Mouse (Mus musculus): ENCODE measurements around the gene Lrmda.

The Lrmda gene

DNA sequence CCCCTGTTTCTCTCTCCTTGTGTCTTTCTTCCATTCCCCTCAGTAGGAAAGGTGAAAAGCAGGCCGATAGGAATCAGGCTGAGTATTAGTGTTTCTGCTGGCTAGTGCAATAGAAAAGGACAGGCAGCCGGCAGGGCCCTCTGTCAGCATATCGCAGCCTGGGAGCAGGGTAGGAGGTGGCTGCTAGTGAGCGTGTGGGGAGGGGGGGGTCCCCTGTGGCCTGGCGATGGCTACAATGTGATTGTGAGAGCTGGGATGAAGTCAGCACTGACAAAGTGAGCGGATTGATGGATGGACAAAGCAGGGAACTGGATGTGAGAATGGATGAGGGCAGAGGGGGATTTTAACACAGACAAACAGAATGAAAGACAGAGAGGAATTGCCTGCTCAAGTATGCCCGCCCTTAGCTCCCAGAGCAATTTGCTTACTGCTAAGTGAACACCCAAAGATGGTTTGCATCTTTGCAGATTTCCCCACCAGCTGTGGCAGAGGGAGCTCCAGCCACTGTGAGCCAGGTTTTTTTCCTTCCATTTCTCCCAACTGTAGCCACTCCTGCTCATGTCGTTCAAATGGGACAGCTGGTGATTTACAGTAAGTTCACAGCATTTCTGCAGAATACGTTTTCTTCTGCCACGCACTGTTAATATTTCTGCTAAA, 240.0 kb downstream of the Lrmda start:
- Histone ChIP-seq H3K27me3 (ENCODE audit: insufficient read depth, low read length) (no peaks in the 10 kb centered on the region), H3K36me3 (ENCODE audit: insufficient read depth, low read length) (no peaks in the 10 kb centered on the region), H3K4me1 (replicated peaks; ENCODE audit: low read depth, low read length) (0 out of 2 replicates have a peak, but pooled peaks cover 3% of the 10 kb centered on the region), H3K9me3 (ENCODE audit: low read length) (no peaks in the 10 kb centered on the region), H3K4me3 (replicated peaks; ENCODE audit: low read length) (no peak overlapping the region)
- no peak for TF ChIP-seq POU5F1 (IDR thresholded peaks at IDR 0.05; ENCODE audit: borderline replicate concordance, low read length)
- TF ChIP-seq NANOG (IDR thresholded peaks at IDR 0.05; ENCODE audit: borderline replicate concordance, low read length): no peak
- TF ChIP-seq CTCF (conservative IDR thresholded peaks at IDR 0.05; ENCODE audit: low read length): no peak

DNA sequence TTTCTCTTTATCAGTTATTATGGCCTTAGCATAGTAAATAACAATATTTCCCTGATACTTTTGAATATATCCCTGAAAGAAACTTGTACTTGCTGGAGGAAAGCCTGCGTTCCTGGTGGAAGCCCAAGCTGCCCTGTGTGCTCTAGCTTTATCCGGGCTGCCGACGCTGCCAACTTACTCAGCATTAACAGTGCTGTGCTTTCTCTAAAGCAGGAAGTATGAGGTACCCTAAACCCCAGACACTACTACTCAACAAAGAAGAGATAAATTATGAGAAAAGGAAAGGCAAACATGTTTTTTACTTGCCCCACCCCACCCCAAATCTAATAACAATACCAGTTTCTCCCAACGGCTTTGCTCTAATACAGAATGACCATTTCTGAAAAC, 240.5 kb downstream of the Lrmda start:
- H3K36me3 ChIP-seq (ENCODE audit: insufficient read depth, low read length): no peaks in the 10 kb centered on the region
- H3K4me3 ChIP-seq (replicated peaks; ENCODE audit: low read length): no peak overlapping the region
- H3K27me3 ChIP-seq (ENCODE audit: insufficient read depth, low read length): no peaks in the 10 kb centered on the region
- H3K9me3 ChIP-seq (ENCODE audit: low read length): no peaks in the 10 kb centered on the region
- TF ChIP-seq CTCF (conservative IDR thresholded peaks at IDR 0.05; ENCODE audit: low read length): no peak
- 0 out of 2 replicates have a peak, but pooled peaks cover 3% of the 10 kb centered on the region for H3K4me1 ChIP-seq (replicated peaks; ENCODE audit: low read depth, low read length)

DNA sequence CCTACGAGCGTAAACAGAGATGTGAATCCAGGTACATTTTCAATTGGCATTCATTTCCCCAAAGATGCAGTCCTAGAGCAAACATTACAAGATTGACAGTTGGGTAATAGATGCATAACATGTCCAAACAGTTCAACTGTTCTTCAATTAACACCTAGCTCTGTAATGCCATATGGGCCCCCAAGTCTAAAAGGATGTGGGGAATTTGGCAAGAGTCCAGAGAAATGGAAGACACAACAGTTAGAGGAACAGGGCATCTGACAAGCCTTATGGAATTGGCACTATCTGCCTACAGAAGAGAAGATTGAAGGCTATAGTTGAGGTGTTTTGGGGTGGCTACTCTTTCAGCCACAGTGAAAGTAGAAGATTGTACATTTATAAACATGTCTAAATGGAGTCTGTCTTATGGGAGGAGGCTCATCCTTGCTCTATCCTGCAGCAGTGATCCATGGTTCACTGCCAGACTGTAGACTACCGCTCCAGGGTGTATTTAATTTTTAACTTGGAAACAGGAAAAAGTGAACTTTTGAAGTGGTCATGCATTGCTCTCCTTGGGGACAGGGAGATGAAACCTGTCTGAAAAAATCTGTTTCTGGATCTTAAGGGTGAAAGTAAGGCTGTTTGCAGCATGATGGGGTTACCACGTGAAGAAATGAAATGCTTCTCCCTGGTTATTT, 245.9 kb downstream of the Lrmda start:
- no peak overlapping the region for H3K4me3 ChIP-seq (replicated peaks; ENCODE audit: low read length)
- H3K4me1 ChIP-seq (replicated peaks; ENCODE audit: low read depth, low read length): no peaks in the 10 kb centered on the region
- TF ChIP-seq POU5F1 (IDR thresholded peaks at IDR 0.05; ENCODE audit: borderline replicate concordance, low read length): no peak
- no peak for TF ChIP-seq NANOG (IDR thresholded peaks at IDR 0.05; ENCODE audit: borderline replicate concordance, low read length)
- no peak for TF ChIP-seq CTCF (conservative IDR thresholded peaks at IDR 0.05; ENCODE audit: low read length)
- H3K36me3 ChIP-seq (ENCODE audit: insufficient read depth, low read length): no peaks in the 10 kb centered on the region
- H3K27me3 ChIP-seq (ENCODE audit: insufficient read depth, low read length): no peaks in the 10 kb centered on the region
- no peaks in the 10 kb centered on the region for H3K9me3 ChIP-seq (ENCODE audit: low read length)

DNA sequence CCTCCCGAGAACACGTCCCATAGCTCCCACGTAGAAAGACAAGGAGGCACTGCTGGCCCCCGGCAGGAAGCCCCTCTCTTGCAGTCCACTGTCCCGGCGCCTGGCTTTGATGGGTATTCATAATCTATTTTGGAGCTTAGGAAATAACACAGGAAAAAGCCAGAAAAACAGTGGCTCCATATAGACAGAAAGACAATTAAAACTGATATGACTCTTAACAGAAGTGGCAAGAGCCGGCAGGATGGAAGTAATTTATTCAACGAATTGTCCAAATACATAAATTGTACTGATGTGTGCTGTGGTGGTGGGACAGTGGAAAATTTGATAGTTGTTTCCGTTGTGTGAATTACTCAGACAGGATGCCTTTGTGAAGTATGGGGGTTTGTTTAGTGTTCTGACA, 250.3 kb downstream of the Lrmda start:
- Histone ChIP-seq H3K4me1 (replicated peaks; ENCODE audit: low read depth, low read length) (no peaks in the 10 kb centered on the region), H3K36me3 (ENCODE audit: insufficient read depth, low read length) (no peaks in the 10 kb centered on the region), H3K4me3 (replicated peaks; ENCODE audit: low read length) (no peak overlapping the region), H3K9me3 (ENCODE audit: low read length) (no peaks in the 10 kb centered on the region), H3K27me3 (ENCODE audit: insufficient read depth, low read length) (no peaks in the 10 kb centered on the region)
- no peak for TF ChIP-seq POU5F1 (IDR thresholded peaks at IDR 0.05; ENCODE audit: borderline replicate concordance, low read length)
- TF ChIP-seq NANOG (IDR thresholded peaks at IDR 0.05; ENCODE audit: borderline replicate concordance, low read length): no peak
- no peak for TF ChIP-seq CTCF (conservative IDR thresholded peaks at IDR 0.05; ENCODE audit: low read length)

DNA sequence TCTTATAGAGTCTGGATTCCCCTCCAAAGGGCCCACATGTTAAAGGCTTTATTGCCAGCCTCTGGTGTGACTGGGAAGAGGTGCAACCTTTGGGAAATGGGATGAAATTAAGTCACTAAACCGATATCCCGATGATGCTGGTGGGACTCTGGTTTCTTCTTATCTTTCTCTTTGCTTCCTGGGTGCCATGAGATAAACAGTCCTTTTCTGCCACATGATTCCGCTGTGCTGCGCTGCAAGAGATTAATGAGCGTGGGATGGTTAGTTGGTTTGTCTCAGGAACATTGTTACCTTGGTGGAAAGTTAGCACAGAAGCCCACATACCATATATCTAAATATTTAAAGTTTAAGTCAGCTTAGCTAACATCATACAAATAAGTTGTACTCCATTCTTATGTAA, 258.5 kb downstream of the Lrmda start:
- H3K27me3 ChIP-seq (ENCODE audit: insufficient read depth, low read length): no peaks in the 10 kb centered on the region

DNA sequence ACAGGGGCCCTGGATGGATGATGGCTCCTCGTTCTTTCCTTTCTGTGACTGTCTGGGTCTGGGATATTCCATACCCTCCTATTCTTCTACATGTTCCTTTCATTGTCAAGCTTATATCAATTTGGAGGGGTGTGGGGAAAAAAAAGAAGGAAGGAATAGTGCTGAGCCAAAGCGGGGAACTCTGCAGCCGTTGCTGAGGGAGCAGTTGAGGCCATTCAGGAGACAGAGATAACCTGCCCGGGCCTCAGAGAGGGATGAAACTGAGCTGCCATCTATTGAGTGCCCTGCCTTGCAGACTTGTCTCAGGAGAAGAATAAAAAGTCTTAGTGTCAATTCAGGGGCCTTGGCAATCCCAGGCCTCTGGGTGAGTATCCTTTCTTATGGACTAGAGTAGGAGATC, 260.1 kb downstream of the Lrmda start:
- TF ChIP-seq CTCF (conservative IDR thresholded peaks at IDR 0.05; ENCODE audit: low read length) (no peak), NANOG (IDR thresholded peaks at IDR 0.05; ENCODE audit: borderline replicate concordance, low read length) (no peak), POU5F1 (IDR thresholded peaks at IDR 0.05; ENCODE audit: borderline replicate concordance, low read length) (no peak)
- no peaks in the 10 kb centered on the region for H3K27me3 ChIP-seq (ENCODE audit: insufficient read depth, low read length)
- H3K9me3 ChIP-seq (ENCODE audit: low read length): no peaks in the 10 kb centered on the region
- H3K4me3 ChIP-seq (replicated peaks; ENCODE audit: low read length): no peak overlapping the region
- no peaks in the 10 kb centered on the region for H3K4me1 ChIP-seq (replicated peaks; ENCODE audit: low read depth, low read length)
- H3K36me3 ChIP-seq (ENCODE audit: insufficient read depth, low read length): no peaks in the 10 kb centered on the region

More for the DNA sequence above, 258.5 kb downstream of the Lrmda start:
- TF ChIP-seq POU5F1 (IDR thresholded peaks at IDR 0.05; ENCODE audit: borderline replicate concordance, low read length): no peak
- TF ChIP-seq CTCF (conservative IDR thresholded peaks at IDR 0.05; ENCODE audit: low read length): no peak
- no peak for TF ChIP-seq NANOG (IDR thresholded peaks at IDR 0.05; ENCODE audit: borderline replicate concordance, low read length)
- no peaks in the 10 kb centered on the region for H3K36me3 ChIP-seq (ENCODE audit: insufficient read depth, low read length)
- H3K4me1 ChIP-seq (replicated peaks; ENCODE audit: low read depth, low read length): no peaks in the 10 kb centered on the region
- H3K9me3 ChIP-seq (ENCODE audit: low read length): no peaks in the 10 kb centered on the region
- H3K4me3 ChIP-seq (replicated peaks; ENCODE audit: low read length): no peak overlapping the region

DNA sequence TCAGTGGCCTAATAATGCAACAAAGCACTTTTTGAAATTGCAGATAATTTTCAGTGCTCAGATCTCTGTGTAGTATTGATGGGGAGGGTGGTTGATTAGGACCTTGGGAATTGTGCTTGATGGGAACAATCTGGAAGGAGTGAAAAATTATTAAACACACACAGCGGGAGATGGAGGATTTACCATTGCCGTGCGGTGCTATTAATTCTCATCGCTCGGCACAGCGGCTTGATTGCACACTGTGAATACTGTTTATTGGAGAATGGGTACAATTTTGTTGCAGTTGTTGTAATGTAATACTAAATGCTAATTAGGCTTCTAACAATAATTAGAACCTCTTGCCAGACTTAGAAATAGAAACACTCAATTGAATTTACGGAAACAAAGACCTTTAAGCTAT, 262.1 kb downstream of the Lrmda start:
- no peaks in the 10 kb centered on the region for H3K4me1 ChIP-seq (replicated peaks; ENCODE audit: low read depth, low read length)
- no peaks in the 10 kb centered on the region for H3K27me3 ChIP-seq (ENCODE audit: insufficient read depth, low read length)
- TF ChIP-seq NANOG (IDR thresholded peaks at IDR 0.05; ENCODE audit: borderline replicate concordance, low read length) (no peak), CTCF (conservative IDR thresholded peaks at IDR 0.05; ENCODE audit: low read length) (no peak), POU5F1 (IDR thresholded peaks at IDR 0.05; ENCODE audit: borderline replicate concordance, low read length) (no peak)
- no peaks in the 10 kb centered on the region for H3K36me3 ChIP-seq (ENCODE audit: insufficient read depth, low read length)
- H3K4me3 ChIP-seq (replicated peaks; ENCODE audit: low read length): no peak overlapping the region
- H3K9me3 ChIP-seq (ENCODE audit: low read length): no peaks in the 10 kb centered on the region

DNA sequence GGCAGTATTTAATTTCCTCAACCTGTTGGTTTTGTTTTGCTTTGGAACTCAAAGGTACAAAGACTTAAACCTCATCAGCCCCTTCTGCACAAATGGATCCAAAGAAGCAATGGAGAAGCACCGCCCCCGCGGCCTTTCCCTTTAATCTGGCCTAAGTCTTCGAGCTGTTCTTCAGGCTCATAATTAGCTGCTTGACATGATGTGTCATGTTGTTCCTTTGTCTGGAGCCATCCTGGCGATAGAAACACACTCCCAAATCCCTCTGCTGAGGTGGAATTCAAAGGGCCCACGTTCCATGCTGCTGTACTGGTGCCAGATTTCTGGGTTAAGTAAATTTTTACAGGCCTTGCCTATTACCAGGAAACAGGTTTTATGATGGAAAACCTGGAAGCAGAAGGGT, 263.3 kb downstream of the Lrmda start:
- Histone ChIP-seq H3K4me3 (replicated peaks; ENCODE audit: low read length) (no peak overlapping the region), H3K27me3 (ENCODE audit: insufficient read depth, low read length) (0 out of 2 replicates have a peak, but pooled peaks cover 1% of the 10 kb centered on the region), H3K4me1 (replicated peaks; ENCODE audit: low read depth, low read length) (no peaks in the 10 kb centered on the region), H3K36me3 (ENCODE audit: insufficient read depth, low read length) (no peaks in the 10 kb centered on the region), H3K9me3 (ENCODE audit: low read length) (no peaks in the 10 kb centered on the region)
- no peak for TF ChIP-seq POU5F1 (IDR thresholded peaks at IDR 0.05; ENCODE audit: borderline replicate concordance, low read length)
- no peak for TF ChIP-seq NANOG (IDR thresholded peaks at IDR 0.05; ENCODE audit: borderline replicate concordance, low read length)
- no peak for TF ChIP-seq CTCF (conservative IDR thresholded peaks at IDR 0.05; ENCODE audit: low read length)
